In genomic region chr9:65201381-65202164, GRCm38 (mm10) we compare ENCODE assay signal across 8 mouse cellular contexts. TPM values are rescaled to one million over a fixed set of nuclear protein-coding genes. Genes with fewer than 3 reads are reported as not detected.
DNase-seq lines count a peak whose midpoint lies in the region; ATAC-seq and TF ChIP-seq lines count a peak whose summit lies in the region.

No protein-coding gene starts in this region.

- H3K9me3 ChIP-seq in hindbrain, postnatal 0 days (ENCODE audit: low read length): no peaks in the 10 kb centered on the region

- WGBS in hindbrain, postnatal 0 days: 1% methylated on average over 18 of the region's 18 CpGs
- WGBS in macrophage (ENCODE audit: missing documents): 2% methylated on average over 18 of the region's 18 CpGs

- H3K27ac ChIP-seq in gastrocnemius, adult 2 months: peak overlapping the region; percentile 95
- peak overlapping the region; percentile 82 for H3K27ac ChIP-seq in hindbrain, postnatal 0 days
- peak overlapping the region; percentile 91 for H3K27ac ChIP-seq in left cerebral cortex, adult 2 months
- H3K27ac ChIP-seq in macrophage: peak overlapping the region; percentile 61

- H3K27me3 ChIP-seq in hindbrain, postnatal 0 days (ENCODE audit: insufficient read depth, low read length): no peaks in the 10 kb centered on the region

- H3K79me2 ChIP-seq in macrophage (ENCODE audit: inconsistent target): no peaks in the 10 kb centered on the region

- intact Hi-C loops in gastrocnemius, adult 2 months (cut with DNase I): no loop called here
- intact Hi-C loops in left cerebral cortex, adult 2 months (cut with DNase I): no loop called here

- TF ChIP-seq CTCF in gastrocnemius, adult 2 months (IDR thresholded peaks at IDR 0.05): no peak
- TF ChIP-seq CTCF in hindbrain, postnatal 0 days (IDR thresholded peaks at IDR 0.05; ENCODE audit: low read depth): no peak
- TF ChIP-seq CTCF in left cerebral cortex, adult 2 months (IDR thresholded peaks at IDR 0.05): no peak

- no peaks in the 10 kb centered on the region for H3K4me1 ChIP-seq in hindbrain, postnatal 0 days (ENCODE audit: insufficient read depth, low read length)

- DNase-seq in gastrocnemius, adult 2 months: peak; percentile 90
- peak; percentile 96 for DNase-seq in hindbrain, postnatal 0 days (ENCODE audit: low spot score)
- DNase-seq in left cerebral cortex, adult 2 months (ENCODE audit: extremely low spot score in 1 of 2, low spot score in 2 of 2): peak; percentile 73 to 77
- peak; percentile 81 for DNase-seq in right cerebral cortex, adult 18-20 months
- DNase-seq in urinary bladder, postnatal 14 days (ENCODE audit: low spot score): peak; percentile 87

- no peaks in the 10 kb centered on the region for H3K36me3 ChIP-seq in hindbrain, postnatal 0 days (ENCODE audit: insufficient read depth, low read length)
- H3K36me3 ChIP-seq in macrophage (ENCODE audit: inconsistent target): no peaks in the 10 kb centered on the region

- H3K4me3 ChIP-seq in gastrocnemius, adult 2 months: peak overlapping the region; percentile 69
- peak overlapping the region; percentile 41 for H3K4me3 ChIP-seq in hindbrain, postnatal 0 days (ENCODE audit: low read length)
- H3K4me3 ChIP-seq in left cerebral cortex, adult 2 months: peak overlapping the region; percentile 50
- H3K4me3 ChIP-seq in macrophage (ENCODE audit: inconsistent target): peak overlapping the region; percentile 28

- peak overlapping the region; percentile 67 for H3K4me2 ChIP-seq in hindbrain, postnatal 0 days (ENCODE audit: low read depth, low read length)

- ATAC-seq in activated CD4-positive, CD25-positive, alpha-beta regulatory T cell, adult 4 months: peak; percentile 86
- ATAC-seq in common myeloid progenitor, adult 5-6 weeks (replicated peaks; ENCODE audit: low read depth, poor library complexity, severe bottlenecking): peak; percentile 71
- ATAC-seq in hindbrain, postnatal 0 days: peak; percentile 90

- peak overlapping the region; percentile 66 for H3K9ac ChIP-seq in hindbrain, postnatal 0 days (replicated peaks; ENCODE audit: low read length)

RNA-seq across cellular contexts. Expression of gene Parp16, which starts 6.4 kb away (rescaled TPM):
- 1 to 10 TPM; 5.7 to 6.6 TPM for polyA plus RNA-seq in activated CD4-positive, CD25-positive, alpha-beta regulatory T cell, adult 4 months (2017; shearing (Covaris generic))
- 2.0 and 3.1 TPM in 2 replicates for total RNA-seq in common myeloid progenitor, adult 5-6 weeks (2017)
- 1 to 10 TPM; 3.6 to 3.9 TPM for total RNA-seq in gastrocnemius, adult 2 months (2021)
- total RNA-seq in hindbrain, postnatal 0 days (2014; rRNA removed): 2.6 and 6.7 TPM in 2 replicates
- 5.9 and 6.3 TPM in 2 replicates for polyA plus RNA-seq in hindbrain, postnatal 0 days (2015; fragmentation: Nextera tagmentation; extraction: Ambion mirVana)
- 1 to 10 TPM; 3.6 to 4.0 TPM for total RNA-seq in left cerebral cortex, adult 2 months (2021)
- total RNA-seq in macrophage (2018; cell fraction: chromatin; rRNA removed): 1 to 10 TPM in 25 of 26 experiments, under 1 TPM in 1; 0.55 to 7.5 (median 2.6) TPM
- 1 to 10 TPM in 24 of 26 experiments, under 1 TPM in 2; 0.56 to 2.7 (median 1.4) TPM for total RNA-seq in macrophage (2018; cell fraction: cytosol; rRNA removed)
- 1 to 10 TPM in 22 of 26 experiments, under 1 TPM in 4; 0.54 to 6.5 (median 1.7) TPM for total RNA-seq in macrophage (2018; cell fraction: nucleus; rRNA removed)
- polyA plus RNA-seq in macrophage (2018): 2.0 to 3.2 TPM (median 2.1 TPM) in 3 replicates

Comparison
In these comparisons a context has a peak if more than half of its experiments do, and no peak if none do; other contexts are left out.
1. Peak in every context shown above with its lines: DNase-seq, ATAC-seq, H3K4me3 ChIP-seq and H3K27ac ChIP-seq.